Mouse (Mus musculus) lung, embryonic 16.5 days (tissue): ENCODE results near the gene Mmp20. TPM values are rescaled to one million over a fixed set of nuclear protein-coding genes. Genes with fewer than 3 reads are reported as not detected.
A peak's percentile ranks its signal among the peaks of the same experiment; 100 is the strongest.

Source experiments
- ATAC-seq: fragments of 200-750 bp; cut with Nextera tagmentation; 2 replicates; pipeline ENCODE4 v1.8.0; 2017; ENCODE audit warnings: low read depth, mild to moderate bottlenecking, moderate library complexity
- H3K27ac ChIP-seq: fragments of 300-500 bp; sonication (generic); 2 replicates; pipeline ENCODE4 v1.5.1; 2014; ENCODE audit warnings: mild to moderate bottlenecking, control low read depth, low read length
- H3K27me3 ChIP-seq: fragments of 300-500 bp; sonication (generic); 2 replicates; pipeline ENCODE4 v1.6.1; 2014; ENCODE audit warnings: low read depth, low read length, mixed read lengths; ENCODE audit not compliant: control insufficient read depth, insufficient read depth
- H3K36me3 ChIP-seq: fragments of 300-500 bp; sonication (generic); 2 replicates; pipeline ENCODE4 v1.6.1; 2014; ENCODE audit warnings: low read length; ENCODE audit not compliant: control insufficient read depth, insufficient read depth
- H3K4me1 ChIP-seq: fragments of 300-500 bp; sonication (generic); replicated peaks from 2 replicates; pipeline ENCODE4 v1.6.1; 2014; ENCODE audit warnings: low read length, mixed read lengths; ENCODE audit not compliant: control insufficient read depth, insufficient read depth
- H3K4me2 ChIP-seq: fragments of 300-500 bp; sonication (generic); 2 replicates; pipeline ENCODE4 v1.6.1; 2014; ENCODE audit warnings: low read depth, low read length, control low read depth
- H3K4me3 ChIP-seq: fragments of 300-500 bp; sonication (generic); 2 replicates; pipeline ENCODE4 v1.5.1; 2014; ENCODE audit warnings: mild to moderate bottlenecking, low read length, control low read depth
- H3K9ac ChIP-seq: fragments of 300-500 bp; sonication (generic); 2 replicates; pipeline ENCODE4 v1.6.1; 2014; ENCODE audit warnings: low read length, control low read depth
- H3K9me3 ChIP-seq: fragments of 300-500 bp; sonication (generic); 2 replicates; pipeline ENCODE4 v1.6.1; 2016; ENCODE audit warnings: low read length; ENCODE audit not compliant: control insufficient read depth
- WGBS: fragments of 180-500 bp; shearing (Covaris S2); extraction: QIAGEN DNeasy Blood & Tissue Kit; methylation state at CpG from one replicate; pipeline ENCODE4 v1.1.7; 2014; 5-methylcytosine and 5-hydroxymethylcytosine counted together
- polyA plus RNA-seq: library from polyadenylated mRNA; unstranded; fragments of >200 nt; fragmentation: Nextera tagmentation; extraction: Ambion mirVana; gene quantifications from 2 replicates; pipeline ENCODE4 v1.2.1, GENCODE M21; 2015

Mmp20 gene
- polyA plus RNA-seq, 1 experiment from 2014 or later: not detected

DNA sequence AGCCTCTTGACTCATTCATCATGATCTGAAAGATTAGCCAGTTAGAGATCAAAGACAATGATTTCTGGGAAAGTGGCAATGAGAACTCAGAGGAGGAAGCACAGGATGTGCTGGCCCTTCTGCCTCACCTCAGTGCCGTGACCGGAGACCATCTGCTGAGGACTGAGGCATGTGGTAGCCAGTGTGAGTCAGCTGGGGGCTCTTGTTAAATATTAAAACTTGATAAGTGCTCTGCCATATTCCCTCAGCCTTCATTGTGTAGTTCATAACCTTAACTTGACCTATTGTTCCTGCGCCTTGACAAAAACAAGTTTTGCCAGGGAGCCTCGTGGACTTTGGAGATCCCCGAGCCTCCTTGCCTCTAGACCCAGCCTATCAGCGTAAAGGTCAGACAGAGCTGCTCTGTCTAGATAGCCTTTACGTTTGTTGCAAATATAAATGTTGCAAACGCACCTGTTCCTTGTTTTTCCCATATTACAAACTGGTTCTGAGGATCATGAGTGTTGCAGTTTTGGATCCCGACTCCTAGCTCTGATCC is 54.1 kb downstream of the Mmp20 start:
- Histone ChIP-seq H3K4me1 (no peaks in the 10 kb centered on the region), H3K4me2 (no peak overlapping the region), H3K9me3 (no peaks in the 10 kb centered on the region), H3K9ac (no peak overlapping the region), H3K36me3 (no peaks in the 10 kb centered on the region), H3K27ac (no peak overlapping the region), H3K27me3 (no peaks in the 10 kb centered on the region), H3K4me3 (no peak overlapping the region)
- ATAC-seq: no peak
- WGBS: 61% methylated on average over 9 of the region's 9 CpGs

- H3K4me1 ChIP-seq: no peaks in the 10 kb centered on the region
- no peak overlapping the region for H3K27ac ChIP-seq
- H3K9me3 ChIP-seq: no peaks in the 10 kb centered on the region
- no peak overlapping the region for H3K4me2 ChIP-seq
- 83% methylated on average over 2 of the region's 2 CpGs for WGBS
- H3K4me3 ChIP-seq: no peak overlapping the region
- no peak for ATAC-seq
- no peaks in the 10 kb centered on the region for H3K27me3 ChIP-seq
- H3K36me3 ChIP-seq: no peaks in the 10 kb centered on the region
- no peak overlapping the region for H3K9ac ChIP-seq
Measured at GRCm38 (mm10) chr9:7686024-7686423, 58.0 kb downstream of the Mmp20 start.

- no peak overlapping the region for H3K27ac ChIP-seq
- H3K9ac ChIP-seq: no peak overlapping the region
- 39% methylated on average over 6 of the region's 6 CpGs for WGBS
- no peak overlapping the region for H3K4me2 ChIP-seq
- H3K4me1 ChIP-seq: no peaks in the 10 kb centered on the region
- no peak for ATAC-seq
- no peaks in the 10 kb centered on the region for H3K9me3 ChIP-seq
- no peaks in the 10 kb centered on the region for H3K27me3 ChIP-seq
- H3K36me3 ChIP-seq: no peaks in the 10 kb centered on the region
- no peak overlapping the region for H3K4me3 ChIP-seq
Measured at GRCm38 (mm10) chr9:7689799-7690198, 61.8 kb downstream of the Mmp20 start.

- H3K27ac ChIP-seq: no peak within 1 kb of the TSS
- no peaks in the 10 kb centered on the region for H3K27me3 ChIP-seq
- 82% methylated on average over 1 of the region's 1 CpGs for WGBS
- no peaks in the 10 kb centered on the region for H3K4me1 ChIP-seq
- ATAC-seq: no peak
- H3K9me3 ChIP-seq: no peaks in the 10 kb centered on the region
- H3K4me3 ChIP-seq: no peak within 1 kb of the TSS
- no peak within 1 kb of the TSS for H3K4me2 ChIP-seq
- no peaks in the 10 kb centered on the region for H3K36me3 ChIP-seq
- H3K9ac ChIP-seq: no peak within 1 kb of the TSS
Measured at GRCm38 (mm10) chr9:7691790-7692189, 63.8 kb downstream of the Mmp20 start, which contains the start of gene Mmp7. Gene Mmp7 (plus strand): TSS chr9:7692090.

- H3K9me3 ChIP-seq: no peaks in the 10 kb centered on the region
- H3K4me2 ChIP-seq: no peak overlapping the region
- H3K36me3 ChIP-seq: no peaks in the 10 kb centered on the region
- no peaks in the 10 kb centered on the region for H3K27me3 ChIP-seq
- ATAC-seq: no peak
- H3K9ac ChIP-seq: no peak overlapping the region
- no peak overlapping the region for H3K4me3 ChIP-seq
- no peak overlapping the region for H3K27ac ChIP-seq
- WGBS: 78% methylated on average over 3 of the region's 3 CpGs
- H3K4me1 ChIP-seq: no peaks in the 10 kb centered on the region
Measured at GRCm38 (mm10) chr9:7693961-7694360, 65.9 kb downstream of the Mmp20 start.

- Histone ChIP-seq H3K9me3 (no peaks in the 10 kb centered on the region), H3K27me3 (no peaks in the 10 kb centered on the region), H3K9ac (no peak overlapping the region), H3K4me3 (no peak overlapping the region), H3K27ac (no peak overlapping the region), H3K36me3 (no peaks in the 10 kb centered on the region), H3K4me1 (no peaks in the 10 kb centered on the region), H3K4me2 (no peak overlapping the region)
- no peak for ATAC-seq
- 80% methylated on average over 3 of the region's 3 CpGs for WGBS
Measured at GRCm38 (mm10) chr9:7695646-7696045, 67.6 kb downstream of the Mmp20 start.

DNA sequence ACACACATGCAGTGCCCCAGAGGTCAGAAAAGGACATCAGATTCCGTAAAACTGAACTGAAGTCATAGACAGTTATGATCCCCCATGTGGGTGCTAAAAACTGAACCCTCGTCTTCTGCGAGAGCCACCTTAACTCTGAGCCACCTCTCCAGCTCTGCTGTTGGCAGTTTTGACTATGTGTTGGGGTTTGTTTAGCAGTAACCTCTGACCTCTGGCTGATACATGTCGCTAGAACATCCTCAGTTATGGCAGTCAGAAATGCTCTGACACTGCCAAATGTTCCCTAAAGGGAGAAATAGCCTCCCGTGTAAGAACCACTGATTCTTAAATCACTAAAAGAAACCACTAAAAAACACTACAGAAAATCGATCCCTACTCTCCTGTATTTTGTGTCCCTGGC is 80.7 kb downstream of the Mmp20 start:
- H3K27ac ChIP-seq: no peak overlapping the region
- no peaks in the 10 kb centered on the region for H3K36me3 ChIP-seq
- 37% methylated on average over 6 of the region's 6 CpGs for WGBS
- ATAC-seq: peak; percentile 54; the same call in 1 of the 2 replicates
- no peak overlapping the region for H3K4me2 ChIP-seq
- H3K27me3 ChIP-seq: no peaks in the 10 kb centered on the region
- no peaks in the 10 kb centered on the region for H3K9me3 ChIP-seq
- H3K4me3 ChIP-seq: no peak overlapping the region
- no peaks in the 10 kb centered on the region for H3K4me1 ChIP-seq
- H3K9ac ChIP-seq: no peak overlapping the region

DNA sequence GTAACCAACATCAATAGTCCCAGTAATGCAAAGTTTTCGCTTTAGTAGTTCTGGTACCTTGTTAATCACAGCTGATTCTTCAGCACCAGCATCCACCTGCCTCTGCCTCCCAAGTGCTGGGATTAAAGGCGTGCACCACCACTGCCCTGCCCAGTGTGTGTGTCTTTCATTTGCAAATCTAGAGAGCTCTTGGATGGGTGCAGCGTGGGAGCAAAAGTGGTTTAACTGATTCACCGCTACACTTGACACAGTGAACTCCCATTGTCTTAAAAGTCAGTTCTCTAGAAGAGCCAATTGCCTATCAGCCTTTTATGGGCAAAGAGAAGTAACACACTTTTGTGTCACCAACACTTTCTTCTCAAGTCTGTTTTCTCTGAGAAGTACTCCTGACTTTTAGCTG is 83.2 kb downstream of the Mmp20 start:
- H3K36me3 ChIP-seq: no peaks in the 10 kb centered on the region
- no peak overlapping the region for H3K4me3 ChIP-seq
- H3K27me3 ChIP-seq: no peaks in the 10 kb centered on the region
- no peak overlapping the region for H3K9ac ChIP-seq
- WGBS: 72% methylated on average over 4 of the region's 4 CpGs
- H3K27ac ChIP-seq: no peak overlapping the region
- H3K4me1 ChIP-seq: no peaks in the 10 kb centered on the region
- ATAC-seq: no peak
- no peak overlapping the region for H3K4me2 ChIP-seq
- no peaks in the 10 kb centered on the region for H3K9me3 ChIP-seq

- Histone ChIP-seq H3K27ac (no peak overlapping the region), H3K27me3 (no peaks in the 10 kb centered on the region), H3K4me2 (no peak overlapping the region), H3K36me3 (no peaks in the 10 kb centered on the region), H3K9me3 (no peaks in the 10 kb centered on the region), H3K4me1 (no peaks in the 10 kb centered on the region), H3K9ac (no peak overlapping the region), H3K4me3 (no peak overlapping the region)
- 29% methylated on average over 4 of the region's 4 CpGs for WGBS
- no peak for ATAC-seq
Measured at GRCm38 (mm10) chr9:7714062-7714907, 86.3 kb downstream of the Mmp20 start.
